Mouse (Mus musculus) hindbrain, postnatal 0 days (tissue): Measurements from ENCODE around the gene Ctdspl. TPM values are rescaled to one million over a fixed set of nuclear protein-coding genes. Genes with fewer than 3 reads are reported as not detected.

Experiments
- ATAC-seq: fragments of 200-750 bp; cut with Nextera tagmentation; 2 replicates; pipeline ENCODE4 v1.8.0; 2017; ENCODE audit warnings: mild to moderate bottlenecking, moderate TSS enrichment, moderate library complexity
- DNase-seq: peaks from one replicate; pipeline ENCODE4 v3.0.0-alpha.2; 2015; ENCODE audit warnings: low spot score
- H3K27ac ChIP-seq: fragments of 300-500 bp; sonication (generic); 2 replicates; pipeline ENCODE4 v1.5.1; 2014; ENCODE audit warnings: mild to moderate bottlenecking
- H3K27me3 ChIP-seq: fragments of 300-500 bp; sonication (generic); 2 replicates; pipeline ENCODE4 v1.6.1; 2014; ENCODE audit warnings: low read length, mixed read lengths; ENCODE audit not compliant: insufficient read depth
- H3K36me3 ChIP-seq: fragments of 300-500 bp; sonication (generic); 2 replicates; pipeline ENCODE4 v1.6.1; 2014; ENCODE audit warnings: low read length, mixed read lengths; ENCODE audit not compliant: insufficient read depth
- H3K4me1 ChIP-seq: fragments of 300-500 bp; sonication (generic); 2 replicates; pipeline ENCODE4 v1.6.1; 2014; ENCODE audit warnings: antibody characterized with exemption, low read length, mixed read lengths; ENCODE audit not compliant: insufficient read depth
- H3K4me2 ChIP-seq: fragments of 300-500 bp; sonication (generic); 2 replicates; pipeline ENCODE4 v1.6.1; 2014; ENCODE audit warnings: low read depth, mild to moderate bottlenecking, low read length, moderate library complexity, mixed read lengths
- H3K4me3 ChIP-seq: fragments of 300-500 bp; sonication (generic); 2 replicates; pipeline ENCODE4 v1.5.1; 2014; ENCODE audit warnings: low read length
- H3K9ac ChIP-seq: fragments of 300-500 bp; sonication (generic); replicated peaks from 2 replicates; pipeline ENCODE4 v1.6.1; 2014; ENCODE audit warnings: mild to moderate bottlenecking, low read length, moderate library complexity, mixed read lengths
- H3K9me3 ChIP-seq: fragments of 300-500 bp; sonication (generic); 2 replicates; pipeline ENCODE4 v1.6.1; 2016; ENCODE audit warnings: low read length, mixed read lengths
- CTCF ChIP-seq: IDR thresholded peaks from 2 replicates; pipeline ENCODE4 v1.5.1; 2016; ENCODE audit warnings: antibody characterized with exemption, control low read depth, low read depth
- WGBS: fragments of 180-500 bp; shearing (Covaris S2); extraction: QIAGEN DNeasy Blood & Tissue Kit; methylation state at CpG from one replicate; pipeline ENCODE4 v1.1.7; 2014; 5-methylcytosine and 5-hydroxymethylcytosine counted together
- polyA plus RNA-seq: library from polyadenylated mRNA; unstranded; fragments of >200 nt; fragmentation: Nextera tagmentation; extraction: Ambion mirVana; gene quantifications from 2 replicates; pipeline ENCODE4 v1.2.1, GENCODE M21; 2015
- total RNA-seq: library from RNA; depleted of rRNA; stranded (reverse); fragments of >200 nt; gene quantifications from 2 replicates; pipeline ENCODE4 v1.2.3, GENCODE M21; 2014

Gene Ctdspl
- total and polyA plus RNA-seq, 2 experiments from 2014 or later: 5.5 to 8.4 TPM

GRCm38 (mm10) chr9:118915290-118915689 lies 11.0 kb upstream of the Ctdspl start:
- no peaks in the 10 kb centered on the region for H3K27me3 ChIP-seq
- no peaks in the 10 kb centered on the region for H3K9me3 ChIP-seq
- no peak for ATAC-seq
- H3K27ac ChIP-seq: no peak overlapping the region
- no peak overlapping the region for H3K4me2 ChIP-seq
- H3K9ac ChIP-seq: no peak overlapping the region
- TF ChIP-seq CTCF: peak; percentile 76
- peak; percentile 52 for DNase-seq
- no peak overlapping the region for H3K4me3 ChIP-seq
- no peaks in the 10 kb centered on the region for H3K36me3 ChIP-seq
- 59% methylated on average over 5 of the region's 5 CpGs for WGBS
- H3K4me1 ChIP-seq: no peaks in the 10 kb centered on the region

GRCm38 (mm10) chr9:118919672-118920186 lies 6.5 kb upstream of the Ctdspl start:
- Histone ChIP-seq H3K9me3 (no peaks in the 10 kb centered on the region), H3K9ac (no peak overlapping the region), H3K4me1 (0 out of 2 replicates have a peak, but pooled peaks cover under 1% of the 10 kb centered on the region), H3K4me2 (peak overlapping the region; percentile 1; the same call in 1 of the 2 replicates), H3K27me3 (no peaks in the 10 kb centered on the region), H3K27ac (peak overlapping the region; percentile 4), H3K36me3 (no peaks in the 10 kb centered on the region), H3K4me3 (no peak overlapping the region)
- TF ChIP-seq CTCF: no peak
- 46% methylated on average over 16 of the region's 16 CpGs for WGBS
- DNase-seq (peak; percentile 67), ATAC-seq (peak; percentile 66)

DNA sequence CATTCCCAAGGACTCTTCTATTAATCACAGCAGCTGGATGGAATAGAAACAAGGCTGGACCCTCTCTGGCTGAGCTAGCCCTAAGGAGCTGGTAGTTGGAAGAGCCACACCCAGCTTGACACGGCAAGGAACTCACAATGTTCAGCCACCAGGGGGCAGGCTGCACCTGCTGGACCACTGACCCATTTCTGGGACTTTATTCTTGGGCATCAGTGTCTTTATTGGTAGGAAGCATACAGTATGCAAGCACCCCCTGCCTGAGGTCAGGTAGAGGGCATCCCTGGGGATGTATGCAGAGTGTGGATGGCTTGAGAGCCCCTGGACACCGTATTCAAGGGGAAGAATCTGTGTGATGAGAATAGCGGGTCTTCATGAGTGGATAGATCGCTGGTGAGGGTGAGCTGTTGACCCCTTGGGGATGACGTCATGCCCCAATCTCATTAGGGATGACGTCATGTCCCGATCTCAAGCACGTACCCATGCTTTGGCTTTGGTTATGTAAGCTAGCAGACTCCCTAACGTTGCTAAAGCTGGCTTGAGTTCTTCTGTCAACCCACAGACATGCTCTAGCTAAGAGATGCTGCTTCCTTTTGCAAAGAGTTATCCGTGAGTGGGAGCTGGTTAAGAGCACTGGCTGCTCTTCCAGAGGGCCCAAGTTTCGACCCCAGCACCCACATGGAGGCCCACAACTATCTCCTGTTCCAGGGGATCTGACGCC lies 5.3 kb upstream of the Ctdspl start:
- no peaks in the 10 kb centered on the region for H3K9me3 ChIP-seq
- peak; percentile 97 for TF ChIP-seq CTCF
- no peak overlapping the region for H3K9ac ChIP-seq
- no peak overlapping the region for H3K4me3 ChIP-seq
- 0 out of 2 replicates have a peak, but pooled peaks cover 5% of the 10 kb centered on the region for H3K4me1 ChIP-seq
- ATAC-seq (peak; percentile 41), DNase-seq (peak; percentile 88)
- H3K27ac ChIP-seq: no peak overlapping the region
- no peaks in the 10 kb centered on the region for H3K36me3 ChIP-seq
- 44% methylated on average over 12 of the region's 12 CpGs for WGBS
- H3K27me3 ChIP-seq: no peaks in the 10 kb centered on the region
- no peak overlapping the region for H3K4me2 ChIP-seq

- ATAC-seq: no peak
- no peak overlapping the region for H3K4me2 ChIP-seq
- WGBS: 76% methylated on average over 3 of the region's 3 CpGs
- DNase-seq: no peak
- H3K36me3 ChIP-seq: no peaks in the 10 kb centered on the region
- no peaks in the 10 kb centered on the region for H3K9me3 ChIP-seq
- no peak overlapping the region for H3K9ac ChIP-seq
- no peaks in the 10 kb centered on the region for H3K27me3 ChIP-seq
- H3K27ac ChIP-seq: no peak overlapping the region
- 0 out of 2 replicates have a peak, but pooled peaks cover 5% of the 10 kb centered on the region for H3K4me1 ChIP-seq
- H3K4me3 ChIP-seq: no peak overlapping the region
- no peak for TF ChIP-seq CTCF
Measured at GRCm38 (mm10) chr9:118921926-118922325, 4.3 kb upstream of the Ctdspl start.

GRCm38 (mm10) chr9:118924554-118925085 lies 1.6 kb upstream of the Ctdspl start:
- no peak overlapping the region; the same call in 1 of the 2 replicates for H3K9ac ChIP-seq

DNA sequence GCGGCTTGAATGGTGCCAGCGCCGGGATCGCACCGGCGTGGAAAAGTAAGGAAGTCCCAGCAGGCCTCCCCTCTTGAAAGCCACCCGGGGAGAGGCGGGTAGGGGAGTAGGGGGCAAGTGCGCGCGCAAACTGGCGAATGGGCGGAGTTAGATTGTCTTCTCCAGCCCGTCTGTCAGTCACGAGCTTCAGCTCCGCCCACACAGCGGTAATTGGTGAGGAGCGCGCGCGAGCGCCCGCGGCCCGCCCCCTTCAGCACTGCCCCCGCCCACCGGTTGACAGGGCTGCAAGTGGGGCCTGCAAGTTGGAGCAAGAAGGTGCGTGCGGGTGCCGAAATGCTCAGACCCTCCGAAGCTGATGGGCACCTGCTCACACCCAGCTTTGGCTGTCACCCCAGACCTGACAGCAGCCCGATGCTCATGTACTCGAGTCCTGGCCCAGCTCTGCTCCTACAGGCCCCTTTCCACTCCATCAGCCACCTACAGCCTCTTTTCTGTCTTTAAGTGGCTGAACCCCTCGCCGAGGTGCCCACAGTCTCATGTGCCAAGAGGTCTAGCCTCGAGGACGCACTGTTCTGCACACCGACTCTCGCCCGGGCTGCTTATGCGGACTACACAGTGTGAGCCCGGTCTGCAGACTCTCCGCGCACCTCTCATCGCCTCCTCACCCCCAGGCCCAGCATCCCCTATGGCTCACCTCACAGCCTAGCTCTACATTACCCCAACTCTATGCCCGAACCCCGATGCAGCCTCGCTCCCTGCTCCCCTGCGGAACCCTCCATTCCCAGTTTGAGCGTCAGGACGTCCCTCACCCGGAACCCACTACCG lies 755 bp upstream of the Ctdspl start:
- H3K4me3 ChIP-seq: peak overlapping the region; percentile 54
- H3K27me3 ChIP-seq: no peaks in the 10 kb centered on the region
- DNase-seq (peak; percentile 96), ATAC-seq (peak; percentile 88)
- H3K36me3 ChIP-seq: no peaks in the 10 kb centered on the region
- peak overlapping the region; percentile 51 for H3K9ac ChIP-seq
- H3K27ac ChIP-seq: peak overlapping the region; percentile 72
- peaks cover 14% of the 10 kb centered on the region; the same call in 1 of the 2 replicates for H3K4me1 ChIP-seq
- whole genome bisulfite sequencing: under 1% methylated on average over 50 of the region's 53 CpGs
- H3K4me2 ChIP-seq: peak overlapping the region; percentile 88
- TF ChIP-seq CTCF: no peak
- no peaks in the 10 kb centered on the region for H3K9me3 ChIP-seq

More at GRCm38 (mm10) chr9:118924554-118925085, 1.6 kb upstream of the Ctdspl start:
- DNase-seq (no peak), ATAC-seq (no peak)
- TF ChIP-seq CTCF: no peak
- H3K4me2 ChIP-seq: peak overlapping the region; percentile 88
- peaks cover 14% of the 10 kb centered on the region; the same call in 1 of the 2 replicates for H3K4me1 ChIP-seq
- H3K36me3 ChIP-seq: no peaks in the 10 kb centered on the region
- H3K9me3 ChIP-seq: no peaks in the 10 kb centered on the region
- H3K4me3 ChIP-seq: peak overlapping the region; percentile 54
- H3K27me3 ChIP-seq: no peaks in the 10 kb centered on the region
- no peak overlapping the region for H3K27ac ChIP-seq
- WGBS: 18% methylated on average over 16 of the region's 16 CpGs
